Mouse (Mus musculus): Measurements from ENCODE around the gene Caprin1.

- TF ChIP-seq CTCF (IDR thresholded peaks at IDR 0.05; ENCODE audit: low read depth) (no peak), EP300 (IDR thresholded peaks at IDR 0.05; ENCODE audit: low read depth) (0 out of 2 replicates have a peak, but pooled peaks have one; percentile 6)
Measured at GRCm38 (mm10) chr2:103795843-103796210, 1.6 kb downstream of the Caprin1 start.
